Mouse (Mus musculus): ENCODE results near the gene Mnt.

GRCm38 (mm10) chr11:74810134-74810533 is 20.6 kb upstream of the Mnt start:
- TF ChIP-seq CTCF (IDR thresholded peaks at IDR 0.05; ENCODE audit: borderline replicate concordance, insufficient read depth, low read length) (no peak), POLR2A (IDR thresholded peaks at IDR 0.05; ENCODE audit: low read depth, low read length) (no peak)

Data from embryonic fibroblast, embryonic 13.5 days (primary cell).